Mouse (Mus musculus) CH12.LX (cell line): ENCODE data around the gene Aurkaip1. TPM values are rescaled to one million over a fixed set of nuclear protein-coding genes. Genes with fewer than 3 reads are reported as not detected.

Experiments used
- DNase-seq: peaks from one replicate; pipeline ENCODE4 v3.0.0-alpha.2; 2013; ENCODE audit errors: extremely low read depth
- H3K27ac ChIP-seq: 2 replicates; pipeline ENCODE4 v1.5.1; 2012; ENCODE audit warnings: low read depth, mild to moderate bottlenecking, control low read depth, moderate library complexity; ENCODE audit not compliant: insufficient read depth
- H3K27me3 ChIP-seq: replicated peaks from 2 replicates; pipeline ENCODE3; 2012; ENCODE audit warnings: inconsistent platforms
- H3K36me3 ChIP-seq, 2 experiments: replicated peaks in 1 of 2; 2 replicates each; pipeline versions ENCODE3 to v1.6.1; 2012; ENCODE audit warnings: inconsistent platforms in 1 of 2, low read length in 1 of 2, mild to moderate bottlenecking in 1 of 2, mixed read lengths in 1 of 2, moderate library complexity in 1 of 2; ENCODE audit not compliant: control insufficient read depth in 1 of 2, insufficient read depth in 1 of 2
- H3K4me1 ChIP-seq, 2 experiments: 2 replicates each; pipeline ENCODE4 v1.6.1; 2012; ENCODE audit warnings: inconsistent platforms in 1 of 2, moderate library complexity in 1 of 2; ENCODE audit not compliant: insufficient read depth in 2 of 2, control insufficient read depth in 1 of 2
- H3K4me2 ChIP-seq: 2 replicates; pipeline ENCODE4 v1.6.1; 2012; ENCODE audit warnings: low read depth, mild to moderate bottlenecking, control low read depth; ENCODE audit not compliant: poor library complexity, insufficient read depth, severe bottlenecking
- H3K4me3 ChIP-seq, 3 experiments: fragments of 150-350 bp in 1 of 3; sonication (generic) in 1 of 3; replicated peaks in 1 of 3; 2 replicates each; pipeline versions ENCODE3 to v1.5.1; 2011 to 2012; ENCODE audit warnings: low read depth in 2 of 3, low read length in 2 of 3, mild to moderate bottlenecking in 2 of 3, moderate library complexity in 2 of 3, control low read depth in 1 of 3, improper control_type of control experiment in 1 of 3, inconsistent platforms in 1 of 3, mixed read lengths in 1 of 3; ENCODE audit not compliant: poor library complexity in 1 of 3
- H3K79me2 ChIP-seq: replicated peaks from 2 replicates; pipeline ENCODE4 v1.6.1; 2012; ENCODE audit warnings: mild to moderate bottlenecking, moderate library complexity; ENCODE audit not compliant: control insufficient read depth, poor library complexity, insufficient read depth, severe bottlenecking; ENCODE audit errors: extremely low read depth
- H3K9ac ChIP-seq: 2 replicates; pipeline ENCODE4 v1.6.1; 2012; ENCODE audit warnings: low read depth, mild to moderate bottlenecking, control low read depth, moderate library complexity; ENCODE audit not compliant: insufficient read depth
- H3K9me3 ChIP-seq: replicated peaks from 2 replicates; pipeline ENCODE3; 2012; ENCODE audit warnings: low read length, inconsistent platforms, mixed read lengths
- BHLHE40 ChIP-seq: IDR thresholded peaks from 2 replicates; pipeline ENCODE4 v1.6.1; 2011; ENCODE audit warnings: mild to moderate bottlenecking, low read depth, low read length, improper control_type of control experiment
- CHD1 ChIP-seq: IDR thresholded peaks from 2 replicates; pipeline ENCODE4 v1.6.1; 2012; ENCODE audit warnings: low read depth, low read length, improper control_type of control experiment, inconsistent platforms
- CTCF ChIP-seq, 2 experiments: IDR thresholded peaks in 1 of 2; conservative IDR thresholded peaks in 1 of 2; 2 replicates each; pipeline ENCODE4 v1.5.1; 2011 to 2012; ENCODE audit warnings: low read depth in 2 of 2, low read length in 2 of 2, improper control_type of control experiment in 1 of 2, inconsistent platforms in 1 of 2, mild to moderate bottlenecking in 1 of 2, moderate library complexity in 1 of 2
- E2F4 ChIP-seq: IDR thresholded peaks from 2 replicates; pipeline ENCODE4 v1.6.1; 2011; ENCODE audit warnings: low read depth, low read length, improper control_type of control experiment; ENCODE audit not compliant: insufficient replicate concordance
- EP300 ChIP-seq: IDR thresholded peaks from 2 replicates; pipeline ENCODE4 v1.6.1; 2011; ENCODE audit warnings: low read length, improper control_type of control experiment
- GABPA ChIP-seq: IDR thresholded peaks from 2 replicates; pipeline ENCODE4 v1.6.1; 2012; ENCODE audit warnings: low read depth, low read length, improper control_type of control experiment, inconsistent platforms; ENCODE audit not compliant: insufficient replicate concordance
- HCFC1 ChIP-seq: IDR thresholded peaks from 2 replicates; pipeline ENCODE4 v1.6.1; 2012; ENCODE audit warnings: low read depth, mild to moderate bottlenecking, inconsistent platforms, low read length, improper control_type of control experiment
- JUN ChIP-seq: IDR thresholded peaks from 2 replicates; pipeline ENCODE4 v1.6.1; 2011; ENCODE audit warnings: low read depth, mild to moderate bottlenecking, low read length, improper control_type of control experiment, moderate library complexity; ENCODE audit not compliant: insufficient read depth
- KAT2A ChIP-seq: IDR thresholded peaks from 2 replicates; pipeline ENCODE4 v1.6.1; 2012; ENCODE audit warnings: low read length, improper control_type of control experiment, inconsistent platforms; ENCODE audit not compliant: insufficient replicate concordance
- MAFK ChIP-seq: IDR thresholded peaks from 2 replicates; pipeline ENCODE4 v1.6.1; 2011; ENCODE audit warnings: low read length, improper control_type of control experiment; ENCODE audit not compliant: insufficient replicate concordance
- MAZ ChIP-seq: IDR thresholded peaks from 2 replicates; pipeline ENCODE4 v1.6.1; 2012; ENCODE audit warnings: low read depth, mild to moderate bottlenecking, inconsistent platforms, low read length, improper control_type of control experiment, moderate library complexity
- MXI1 ChIP-seq: IDR thresholded peaks from 2 replicates; pipeline ENCODE4 v1.6.1; 2011; ENCODE audit warnings: mild to moderate bottlenecking, low read depth, low read length, improper control_type of control experiment
- NELFE ChIP-seq: IDR thresholded peaks from 2 replicates; pipeline ENCODE4 v1.6.1; 2011; ENCODE audit warnings: low read depth, low read length, improper control_type of control experiment
- RCOR1 ChIP-seq: conservative IDR thresholded peaks from 2 replicates; pipeline ENCODE4 v1.6.1; 2012; ENCODE audit warnings: low read depth, mild to moderate bottlenecking, inconsistent platforms, low read length, improper control_type of control experiment
- SIN3A ChIP-seq: IDR thresholded peaks from 2 replicates; pipeline ENCODE4 v1.6.1; 2012; ENCODE audit warnings: low read length, improper control_type of control experiment, inconsistent platforms
- SMC3 ChIP-seq: IDR thresholded peaks from 2 replicates; pipeline ENCODE4 v1.6.1; 2011; ENCODE audit warnings: low read depth, low read length, improper control_type of control experiment
- TBP ChIP-seq: conservative IDR thresholded peaks from 2 replicates; pipeline ENCODE4 v1.6.1; 2011; ENCODE audit warnings: low read depth, low read length, improper control_type of control experiment
- TCF12 ChIP-seq: IDR thresholded peaks from 2 replicates; pipeline ENCODE4 v1.6.1; 2014; ENCODE audit warnings: low read depth, mild to moderate bottlenecking, inconsistent platforms, low read length, improper control_type of control experiment
- UBTF ChIP-seq: IDR thresholded peaks from 2 replicates; pipeline ENCODE4 v1.6.1; 2012; ENCODE audit warnings: low read depth, mild to moderate bottlenecking, inconsistent platforms, low read length, improper control_type of control experiment, moderate library complexity
- USF1 ChIP-seq: IDR thresholded peaks from 2 replicates; pipeline ENCODE4 v1.6.1; 2014; ENCODE audit warnings: low read depth, mild to moderate bottlenecking, inconsistent platforms, low read length, improper control_type of control experiment
- USF2 ChIP-seq: conservative IDR thresholded peaks from 2 replicates; pipeline ENCODE4 v1.6.1; 2011; ENCODE audit warnings: low read depth, low read length, improper control_type of control experiment
- ZC3H11A ChIP-seq: IDR thresholded peaks from 2 replicates; pipeline ENCODE4 v1.6.1; 2012; ENCODE audit warnings: low read depth, mild to moderate bottlenecking, inconsistent platforms, low read length, improper control_type of control experiment
- ZKSCAN1 ChIP-seq: IDR thresholded peaks from 2 replicates; pipeline ENCODE4 v1.6.1; 2012; ENCODE audit warnings: low read depth, inconsistent platforms, low read length, improper control_type of control experiment, borderline replicate concordance
- ZMIZ1 ChIP-seq: IDR thresholded peaks from 2 replicates; pipeline ENCODE4 v1.6.1; 2012; ENCODE audit warnings: low read depth, mild to moderate bottlenecking, inconsistent platforms, low read length, improper control_type of control experiment
- ZNF384 ChIP-seq: IDR thresholded peaks from 2 replicates; pipeline ENCODE4 v1.6.1; 2012; ENCODE audit warnings: low read depth, low read length, improper control_type of control experiment, inconsistent platforms
- dilution Hi-C: fragments of 300-500 bp; cut with MboI; formaldehyde crosslinking; loops from 2 replicates; pipeline ENCODE4 v1.14.3; 2020; ENCODE audit warnings: low sequenced_read_pairs; ENCODE audit not compliant: extremely low pct_unique_long_range_greater_than_20kb, extremely low pct_ligation_motif_present
- in situ Hi-C: fragments of 300-500 bp; cut with MboI; formaldehyde crosslinking; loops from 3 replicates; pipeline ENCODE4 v1.14.3; 2019; ENCODE audit warnings: low sequenced_read_pairs, low pct_ligation_motif_present, low pct_unique_long_range_greater_than_20kb, mixed read lengths
- polyA plus RNA-seq: library from polyadenylated mRNA; unstranded; fragments of >175 nt; gene quantifications from 2 replicates; pipeline ENCODE4 v1.2.1, GENCODE M21; 2012; ENCODE audit warnings: low read depth; ENCODE audit not compliant: insufficient read length
- total RNA-seq, 2 experiments: library from RNA; depleted of rRNA; stranded (reverse); fragments of 300-350 nt in 1 of 2; fragments of >200 nt in 1 of 2; gene quantifications; 2 replicates each; pipeline ENCODE4 v1.2.3; 2012 to 2014

Aurkaip1 gene
- total and polyA plus RNA-seq, 3 experiments, result 141 to 162 (median 149) TPM

DNA sequence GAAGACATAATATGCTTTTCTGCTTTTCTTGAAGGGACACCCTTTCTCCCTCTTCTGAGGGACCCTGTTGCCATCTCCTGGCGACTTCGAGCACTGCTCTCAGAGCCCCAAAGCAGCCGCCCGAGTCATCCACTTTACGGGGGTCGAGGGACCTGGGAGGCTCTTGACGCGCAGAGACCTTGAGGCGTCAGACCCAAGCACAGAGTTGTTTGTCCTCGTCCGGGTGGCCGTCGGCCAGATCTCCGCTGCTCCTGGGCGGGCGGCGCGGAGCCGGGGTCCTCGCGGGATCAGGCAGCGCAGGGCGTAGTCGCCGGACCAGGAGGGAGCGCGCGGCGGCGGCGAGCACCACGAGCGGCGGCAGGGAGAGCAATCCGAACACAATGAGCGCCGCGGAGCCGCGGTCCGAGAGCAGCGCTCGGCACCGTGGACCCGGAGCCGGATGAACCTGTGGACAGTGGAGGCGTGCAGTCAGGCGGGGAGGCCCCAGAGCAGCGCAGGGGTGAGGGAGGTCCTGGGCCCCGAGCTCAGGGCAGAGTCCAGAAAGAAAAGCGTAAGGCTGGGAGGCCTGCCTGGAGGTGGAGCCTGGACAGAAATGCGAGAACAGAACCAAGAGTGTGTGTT is 46.9 kb upstream of the Aurkaip1 start (continued):
- TF ChIP-seq TCF12 (no peak), EP300 (no peak), TBP (no peak), ZC3H11A (no peak), CTCF (conservative IDR thresholded peaks at IDR 0.05 in 1 of 2, IDR thresholded peaks at IDR 0.05 in 1 of 2; ENCODE audit: low read depth in 2 of 2, low read length in 2 of 2) (peak in 1 of 2 experiments; percentile 86; a peak in 2 of 4 replicates), MAZ (0 out of 2 replicates have a peak, but pooled peaks have one; percentile 39), SMC3 (peak; percentile 70), CHD1 (no peak), MAFK (no peak), GABPA (no peak), ZNF384 (0 out of 2 replicates have a peak, but pooled peaks have one; percentile 10)

DNA sequence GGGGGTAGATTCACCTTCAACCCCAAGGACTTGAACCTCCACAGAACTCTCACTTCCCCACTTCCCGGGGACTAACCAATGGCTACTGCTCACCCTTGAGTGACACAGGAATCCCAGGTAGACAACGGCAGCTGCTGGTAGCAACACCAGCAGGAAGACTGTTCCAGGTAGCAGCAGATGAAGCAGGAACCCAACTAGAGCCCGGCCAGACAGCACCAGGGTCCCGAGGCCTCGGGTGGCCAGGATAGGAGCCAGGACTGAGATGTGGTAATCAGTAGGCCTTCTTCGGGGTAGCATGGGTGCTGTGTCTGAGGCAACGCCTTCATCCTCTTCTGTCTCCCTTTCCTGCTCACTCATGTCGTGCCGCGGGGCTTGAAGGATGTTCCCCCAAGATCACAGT is 45.8 kb upstream of the Aurkaip1 start:
- Histone ChIP-seq H3K9me3 (no peaks in the 10 kb centered on the region), H3K27me3 (peaks cover 25% of the 10 kb centered on the region), H3K27ac (no peak overlapping the region), H3K36me3 (no peaks in the 10 kb centered on the region), H3K4me1 (peaks cover 0 to 19% of the 10 kb centered on the region in 2 experiments; a peak in 2 of 4 replicates), H3K79me2 (no peaks in the 10 kb centered on the region), H3K9ac (no peak overlapping the region), H3K4me2 (no peak overlapping the region), H3K4me3 (no peak overlapping the region)
- dilution Hi-C loops, result no loop called here
- no peak for DNase-seq
- TF ChIP-seq UBTF, result no peak
- TF ChIP-seq HCFC1, result no peak
- TF ChIP-seq SMC3, result no peak
- no peak for TF ChIP-seq MXI1
- no peak for TF ChIP-seq KAT2A
- no peak for TF ChIP-seq USF2
- no peak for TF ChIP-seq TCF12
- no peak for TF ChIP-seq ZKSCAN1
- no peak for TF ChIP-seq JUN
- TF ChIP-seq NELFE, result no peak
- TF ChIP-seq E2F4, result no peak
- TF ChIP-seq RCOR1, result no peak
- no peak for TF ChIP-seq ZMIZ1
- no peak for TF ChIP-seq USF1
- no peak for TF ChIP-seq BHLHE40
- no peak for TF ChIP-seq ZC3H11A
- TF ChIP-seq CHD1, result no peak
- no peak for TF ChIP-seq SIN3A
- TF ChIP-seq GABPA, result no peak
- in situ Hi-C loops, result no loop called here
